Mouse (Mus musculus) liver, postnatal 0 days (tissue): ENCODE results near the gene Hils1.

Experiments
- CTCF ChIP-seq: sonication (generic); IDR thresholded peaks from 2 replicates; pipeline ENCODE4 v1.5.1; 2016; ENCODE audit warnings: antibody characterized with exemption, low read depth
- EP300 ChIP-seq: IDR thresholded peaks from 2 replicates; pipeline ENCODE4 v1.6.1; 2016; ENCODE audit warnings: antibody characterized with exemption, low read depth, mild to moderate bottlenecking

DNA sequence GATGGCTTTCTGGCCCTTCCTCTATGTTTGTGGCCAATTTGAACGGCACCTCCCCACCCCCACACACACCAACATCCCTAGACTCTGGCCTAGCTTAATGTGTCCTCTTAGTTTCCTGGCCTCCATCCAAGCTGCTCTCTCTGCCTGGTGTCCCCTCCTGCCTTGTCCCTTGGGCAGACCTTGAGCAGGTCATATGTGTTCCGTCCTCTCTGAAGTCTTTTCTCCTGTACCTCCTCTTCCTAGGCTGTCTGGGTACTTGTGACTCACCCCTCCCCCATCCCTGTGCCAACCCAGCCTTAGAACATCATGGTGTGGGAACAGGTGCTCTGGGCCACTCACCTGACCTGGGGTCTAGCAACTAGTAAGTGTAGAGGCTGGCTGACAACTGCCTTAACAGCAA is 7.6 kb downstream of the Hils1 start:
- TF ChIP-seq CTCF (no peak), EP300 (no peak)
